Mouse (Mus musculus) CD4-positive, CD25-positive, alpha-beta regulatory T cell, adult 4 months (primary cell): Measurements from ENCODE around the gene Prss8. TPM values are rescaled to one million over a fixed set of nuclear protein-coding genes. Genes with fewer than 3 reads are reported as not detected.
"Not testable (repeated sequence)": the region's sequence is repeated elsewhere in the genome, so short reads cannot be mapped to it uniquely, and the experiment has no call there.

ENCODE experiments used
- ATAC-seq: one replicate; pipeline ENCODE4 v1.8.0; 2017
- polyA plus RNA-seq, 2 experiments: library from polyadenylated mRNA; unstranded; fragments of 100-300 nt; shearing (Covaris generic); gene quantifications; one replicate each; pipeline ENCODE4 v1.2.1; 2017

Prss8 gene
- not detected for polyA plus RNA-seq

GRCm38 (mm10) chr7:127929923-127930322 is at the start of gene Prss8:
Gene Prss8, minus strand, starts transcription at chr7:127930104.
- no peak for ATAC-seq

- ATAC-seq: no peak
These were observed 49.0 kb upstream of the Prss8 start for GRCm38 (mm10) chr7:127978856-127979255.

DNA sequence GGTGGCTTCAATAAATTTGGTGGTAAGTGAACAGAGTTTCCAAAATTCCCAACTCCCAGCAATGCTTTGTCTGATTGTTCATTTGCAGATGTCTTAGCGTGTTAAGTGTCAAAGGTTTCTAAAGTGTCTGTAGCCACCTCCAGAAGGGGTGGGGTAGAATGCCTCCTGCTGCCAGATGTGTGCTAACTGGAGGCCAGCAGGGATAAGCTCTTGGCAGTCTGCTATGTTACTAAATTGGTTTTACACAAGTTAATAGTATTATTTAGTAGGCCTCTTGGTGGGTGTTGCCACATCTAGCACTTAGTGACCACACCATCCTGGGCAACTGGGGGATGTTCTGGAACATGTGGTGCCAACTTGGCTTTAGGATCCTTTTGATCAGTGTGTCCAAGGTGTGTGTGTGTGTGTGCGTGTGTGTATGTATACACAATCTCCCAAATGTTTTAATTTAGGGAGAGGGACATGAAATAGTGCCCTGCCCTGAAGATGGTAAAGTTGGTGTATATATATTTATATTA is 44.6 kb upstream of the Prss8 start:
- ATAC-seq: no peak

GRCm38 (mm10) chr7:127967922-127968828 is 38.3 kb upstream of the Prss8 start:
- peak; percentile 58 for ATAC-seq

GRCm38 (mm10) chr7:127967004-127967921 is 37.4 kb upstream of the Prss8 start, which contains the start of gene Fus:
Gene Fus, plus strand, starts transcription at chr7:127967457.
- ATAC-seq: peak; percentile 82

- ATAC-seq: no peak
These were observed 36.5 kb upstream of the Prss8 start for GRCm38 (mm10) chr7:127966371-127966918.

GRCm38 (mm10) chr7:127959364-127959763 is 29.5 kb upstream of the Prss8 start:
- no peak for ATAC-seq

DNA sequence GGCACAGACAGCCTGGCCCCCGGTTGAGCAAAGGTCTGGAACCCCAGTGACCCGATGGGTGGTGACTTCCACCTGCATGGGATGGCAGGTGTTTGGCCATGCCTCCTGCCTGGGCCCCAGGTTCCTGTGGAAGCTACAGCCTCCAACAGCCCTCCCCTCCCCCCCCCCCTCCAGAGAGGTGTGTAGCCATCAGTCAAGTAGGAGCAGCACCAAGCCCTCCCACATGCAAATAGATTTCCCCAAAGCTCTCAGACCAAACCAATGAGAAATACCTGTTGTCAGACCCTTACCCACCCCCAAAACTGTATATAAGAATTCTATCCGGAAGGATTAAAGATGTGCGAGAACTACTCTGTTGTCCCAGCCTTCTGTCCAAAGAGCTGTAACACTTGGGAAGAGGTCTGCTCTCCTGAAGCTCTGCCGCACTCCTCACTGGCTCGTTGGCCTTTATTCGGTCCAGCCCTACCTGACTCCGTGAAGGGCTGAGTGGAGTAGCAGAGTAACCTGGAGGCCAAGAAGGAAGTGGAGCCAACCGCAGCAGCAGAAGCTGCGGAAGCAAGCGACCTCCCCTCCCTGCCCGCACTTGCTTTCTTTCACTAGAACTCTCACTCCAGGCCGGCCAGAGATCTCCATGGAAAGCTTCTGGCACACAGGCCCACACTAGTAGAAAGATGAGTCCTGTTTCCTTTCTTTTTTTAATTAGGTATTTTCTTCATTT is 23.1 kb upstream of the Prss8 start:
- ATAC-seq: no peak

GRCm38 (mm10) chr7:127946470-127947023 is 16.6 kb upstream of the Prss8 start, which contains the start of gene Prss36:
Gene Prss36, minus strand, starts transcription at chr7:127946725.
- ATAC-seq: no peak

DNA sequence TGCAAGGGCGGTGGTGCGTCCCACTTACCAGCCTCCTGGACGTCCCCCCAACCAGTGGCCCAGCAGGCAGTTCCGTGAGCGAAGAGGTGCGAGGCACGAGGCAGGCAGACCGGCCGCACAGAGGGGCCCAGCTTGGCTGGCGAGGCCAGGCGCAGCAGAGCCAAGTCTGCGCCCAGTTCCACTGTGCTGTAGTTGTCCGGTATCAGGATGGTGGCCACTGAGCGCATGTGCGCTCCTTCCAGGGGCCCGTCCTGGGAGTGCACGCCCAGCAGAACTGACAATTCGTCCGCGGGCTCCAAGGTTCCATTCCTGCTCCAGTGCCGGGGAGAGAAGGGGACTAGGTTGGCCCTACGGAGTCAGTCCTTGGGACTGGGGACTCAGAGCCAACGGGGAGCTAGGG is 14.7 kb upstream of the Prss8 start:
- ATAC-seq: no peak

- not testable (repeated sequence) for ATAC-seq
These were observed 12.2 kb upstream of the Prss8 start for GRCm38 (mm10) chr7:127942097-127942496.

DNA sequence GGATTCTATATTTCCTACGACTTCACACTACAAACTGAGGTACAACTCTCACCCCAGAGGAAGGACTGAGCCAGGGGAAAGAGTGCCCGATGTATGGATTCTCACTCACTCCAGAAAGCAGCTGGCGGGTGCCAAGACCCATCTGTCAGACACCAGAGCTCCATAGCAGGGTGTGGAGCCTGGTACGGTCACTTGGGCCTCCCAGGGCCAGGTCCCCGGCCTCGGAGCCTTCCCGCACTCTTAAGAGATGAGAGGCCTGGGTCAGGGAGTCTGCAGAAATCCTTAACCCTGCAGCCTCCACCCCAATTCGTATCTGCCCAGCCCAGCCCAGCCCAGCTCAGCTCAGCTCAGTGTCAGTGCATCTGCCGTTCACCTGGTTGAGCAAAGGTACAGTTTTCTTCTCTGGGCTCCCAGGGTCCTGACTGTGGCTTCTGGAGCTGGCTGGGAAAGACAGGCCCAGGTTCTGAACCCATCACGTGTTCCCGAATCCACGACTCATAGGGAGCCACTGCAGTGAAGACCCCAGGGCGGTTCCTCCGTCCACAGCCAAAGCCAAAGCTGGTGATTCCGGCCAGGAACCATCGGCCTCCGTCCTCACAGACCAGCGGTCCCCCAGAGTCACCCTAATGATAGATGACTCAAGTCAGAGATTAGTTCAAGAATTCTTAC is 6.4 kb upstream of the Prss8 start:
- no peak for ATAC-seq

DNA sequence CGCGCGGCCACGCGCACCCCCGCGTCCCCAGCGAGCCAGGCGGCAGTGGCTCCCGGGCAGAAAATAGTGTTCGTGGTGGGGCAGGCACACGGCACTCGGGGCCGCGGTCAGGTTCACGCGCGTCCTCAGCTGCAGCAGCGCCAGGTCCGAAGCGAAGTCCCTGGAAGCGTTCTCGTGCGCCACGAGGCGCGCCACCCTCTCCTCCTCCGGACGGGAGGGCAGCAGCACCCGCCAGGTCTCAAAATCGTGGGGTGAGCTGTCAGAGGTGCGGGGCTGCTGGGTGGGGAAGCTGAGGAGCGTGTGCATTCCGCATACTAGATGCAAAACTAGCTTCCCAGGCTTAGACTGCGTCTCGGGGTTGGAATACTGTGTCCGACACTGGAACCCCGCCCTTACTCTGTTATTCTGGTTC is 5.8 kb upstream of the Prss8 start:
- ATAC-seq: peak; percentile 41

GRCm38 (mm10) chr7:127935028-127935722 is 5.3 kb upstream of the Prss8 start:
- peak; percentile 99 for ATAC-seq

DNA sequence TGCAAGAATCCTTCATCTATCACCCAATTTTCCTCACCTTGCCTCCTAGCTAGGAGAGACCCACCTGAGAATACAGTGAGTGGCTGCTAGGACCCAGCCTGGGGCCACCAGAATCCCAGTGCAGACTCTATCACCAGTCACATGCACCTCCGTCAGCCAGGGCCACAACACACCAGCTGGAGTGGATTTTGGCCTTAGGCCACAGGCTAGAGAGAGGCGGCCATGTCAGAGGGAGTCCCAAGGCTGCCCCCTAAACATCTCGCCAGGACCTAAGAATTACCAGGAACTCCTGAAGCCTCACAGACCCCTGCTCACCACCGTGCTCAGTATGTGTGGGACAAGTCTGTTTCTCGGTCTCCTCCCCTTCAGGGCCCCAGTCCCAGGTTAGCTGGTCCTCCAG is 4.2 kb upstream of the Prss8 start:
- no peak for ATAC-seq

DNA sequence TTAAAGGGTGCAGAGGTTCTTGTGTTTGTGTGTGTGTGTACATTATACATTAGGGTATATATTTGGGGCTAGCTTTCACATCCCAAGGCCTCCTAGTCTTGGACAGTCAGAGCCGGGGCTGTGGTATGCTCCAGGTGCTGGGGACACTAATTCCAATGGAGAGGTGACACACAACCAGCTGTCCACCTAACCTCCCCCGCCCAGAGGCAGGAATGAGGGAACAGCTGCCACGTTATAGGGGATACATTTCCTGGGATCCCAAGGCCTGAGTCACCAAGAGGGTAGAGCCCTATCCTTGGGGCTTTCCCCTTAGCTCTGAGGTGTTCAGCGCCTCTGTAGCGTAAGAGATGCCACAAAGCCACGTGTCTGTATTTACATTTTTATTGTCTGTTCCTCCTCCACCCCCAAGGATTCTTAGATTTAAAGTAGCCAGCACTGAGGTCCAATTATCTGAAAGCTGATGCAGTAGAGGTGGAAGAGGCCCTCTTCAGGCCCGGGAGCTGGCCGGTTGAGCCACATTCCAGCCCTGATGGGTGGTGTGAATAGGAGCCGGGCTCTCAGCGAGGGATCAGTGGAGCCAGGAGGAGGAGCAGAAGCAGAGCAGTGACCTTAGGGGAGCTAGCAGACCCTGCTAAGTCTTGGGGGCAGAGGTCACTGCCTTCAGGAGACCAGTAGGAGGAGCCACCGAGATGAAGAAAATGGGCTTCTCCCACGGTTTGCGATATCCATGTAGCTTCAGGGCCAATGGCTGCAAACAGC is 2.5 kb upstream of the Prss8 start:
- ATAC-seq: no peak

- no peak for ATAC-seq
These were observed 1.6 kb upstream of the Prss8 start for GRCm38 (mm10) chr7:127931351-127932135.

GRCm38 (mm10) chr7:127930636-127931035 is 732 bp upstream of the Prss8 start:
- no peak for ATAC-seq

DNA sequence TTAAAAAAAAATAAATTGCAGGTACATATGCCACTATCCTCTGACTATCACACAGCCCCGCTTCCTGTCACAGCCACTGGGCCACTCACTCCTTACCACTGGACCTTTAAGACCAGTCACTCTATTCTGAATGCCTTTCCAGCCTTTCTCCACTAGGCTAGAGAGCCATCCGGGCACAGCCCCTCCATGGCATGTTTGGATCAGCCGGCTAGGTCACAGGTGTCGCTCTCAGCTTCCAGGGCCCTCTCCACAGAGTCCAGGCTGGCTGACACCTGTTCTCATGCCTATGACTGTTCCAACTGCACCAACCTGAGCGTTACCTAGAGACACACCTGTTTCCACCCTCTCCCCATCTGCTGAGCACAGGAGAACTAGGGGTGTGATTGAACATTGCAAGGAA is 1.3 kb downstream of the Prss8 start:
- no peak for ATAC-seq
